Mouse (Mus musculus): ENCODE measurements around the gene Mttp. TPM values are rescaled to one million over a fixed set of nuclear protein-coding genes. Genes with fewer than 3 reads are reported as not detected.

Mttp gene
- polyA plus RNA-seq, 1 experiment, result 6.2 TPM

- no peak overlapping the region for H3K4me3 ChIP-seq (ENCODE audit: low read depth, low read length)
- TF ChIP-seq EP300 (IDR thresholded peaks at IDR 0.05; ENCODE audit: insufficient read depth, low read depth, low read length) (no peak), POLR2A (IDR thresholded peaks at IDR 0.05; ENCODE audit: insufficient read depth, low read length) (no peak), CTCF (IDR thresholded peaks at IDR 0.05; ENCODE audit: low read depth, low read length) (no peak)
- H3K27me3 ChIP-seq (ENCODE audit: control insufficient read depth, insufficient read depth, low read length, poor library complexity, severe bottlenecking), result no peaks in the 10 kb centered on the region
- no peaks in the 10 kb centered on the region for H3K36me3 ChIP-seq (ENCODE audit: control insufficient read depth, insufficient read depth, low read length, poor library complexity, severe bottlenecking)
- no peaks in the 10 kb centered on the region for H3K4me1 ChIP-seq (ENCODE audit: control insufficient read depth, insufficient read depth, low read length)
- H3K9ac ChIP-seq (ENCODE audit: low read depth, poor library complexity, severe bottlenecking), result no peak overlapping the region
- no peaks in the 10 kb centered on the region for H3K9me3 ChIP-seq (replicated peaks; ENCODE audit: control insufficient read depth, insufficient read depth, low read length, poor library complexity, severe bottlenecking)
- no peak overlapping the region for H3K27ac ChIP-seq (ENCODE audit: insufficient read depth, low read length)
Observed at GRCm38 (mm10) chr3:138061205-138061911, 83.4 kb downstream of the Mttp start.

- Histone ChIP-seq H3K9me3 (replicated peaks; ENCODE audit: control insufficient read depth, insufficient read depth, low read length, poor library complexity, severe bottlenecking) (no peaks in the 10 kb centered on the region), H3K9ac (ENCODE audit: low read depth, poor library complexity, severe bottlenecking) (no peak overlapping the region), H3K4me3 (ENCODE audit: low read depth, low read length) (no peak overlapping the region), H3K27me3 (ENCODE audit: control insufficient read depth, insufficient read depth, low read length, poor library complexity, severe bottlenecking) (no peaks in the 10 kb centered on the region), H3K36me3 (ENCODE audit: control insufficient read depth, insufficient read depth, low read length, poor library complexity, severe bottlenecking) (no peaks in the 10 kb centered on the region), H3K4me1 (ENCODE audit: control insufficient read depth, insufficient read depth, low read length) (no peaks in the 10 kb centered on the region), H3K27ac (ENCODE audit: insufficient read depth, low read length) (no peak overlapping the region)
- TF ChIP-seq CTCF (IDR thresholded peaks at IDR 0.05; ENCODE audit: low read depth, low read length) (no peak), EP300 (IDR thresholded peaks at IDR 0.05; ENCODE audit: insufficient read depth, low read depth, low read length) (no peak), POLR2A (IDR thresholded peaks at IDR 0.05; ENCODE audit: insufficient read depth, low read length) (no peak)
Observed at GRCm38 (mm10) chr3:138060429-138060828, 84.3 kb downstream of the Mttp start.

- Histone ChIP-seq H3K9me3 (replicated peaks; ENCODE audit: control insufficient read depth, insufficient read depth, low read length, poor library complexity, severe bottlenecking) (no peaks in the 10 kb centered on the region), H3K27ac (ENCODE audit: insufficient read depth, low read length) (no peak overlapping the region), H3K4me1 (ENCODE audit: control insufficient read depth, insufficient read depth, low read length) (no peaks in the 10 kb centered on the region), H3K36me3 (ENCODE audit: control insufficient read depth, insufficient read depth, low read length, poor library complexity, severe bottlenecking) (no peaks in the 10 kb centered on the region), H3K9ac (ENCODE audit: low read depth, poor library complexity, severe bottlenecking) (no peak overlapping the region), H3K27me3 (ENCODE audit: control insufficient read depth, insufficient read depth, low read length, poor library complexity, severe bottlenecking) (no peaks in the 10 kb centered on the region), H3K4me3 (ENCODE audit: low read depth, low read length) (no peak overlapping the region)
- TF ChIP-seq EP300 (IDR thresholded peaks at IDR 0.05; ENCODE audit: insufficient read depth, low read depth, low read length), result no peak
- no peak for TF ChIP-seq POLR2A (IDR thresholded peaks at IDR 0.05; ENCODE audit: insufficient read depth, low read length)
- no peak for TF ChIP-seq CTCF (IDR thresholded peaks at IDR 0.05; ENCODE audit: low read depth, low read length)
Observed at GRCm38 (mm10) chr3:138058226-138058625, 86.5 kb downstream of the Mttp start.

- Histone ChIP-seq H3K9ac (ENCODE audit: low read depth, poor library complexity, severe bottlenecking) (no peak overlapping the region), H3K27me3 (ENCODE audit: control insufficient read depth, insufficient read depth, low read length, poor library complexity, severe bottlenecking) (no peaks in the 10 kb centered on the region)
Observed at GRCm38 (mm10) chr3:138056976-138057375, 87.8 kb downstream of the Mttp start.

GRCm38 (mm10) chr3:138053969-138054368 lies 90.8 kb downstream of the Mttp start:
- no peaks in the 10 kb centered on the region for H3K36me3 ChIP-seq (ENCODE audit: control insufficient read depth, insufficient read depth, low read length, poor library complexity, severe bottlenecking)
- H3K4me3 ChIP-seq (ENCODE audit: low read depth, low read length), result no peak overlapping the region
- no peaks in the 10 kb centered on the region for H3K4me1 ChIP-seq (ENCODE audit: control insufficient read depth, insufficient read depth, low read length)
- H3K27me3 ChIP-seq (ENCODE audit: control insufficient read depth, insufficient read depth, low read length, poor library complexity, severe bottlenecking), result no peaks in the 10 kb centered on the region
- H3K9me3 ChIP-seq (replicated peaks; ENCODE audit: control insufficient read depth, insufficient read depth, low read length, poor library complexity, severe bottlenecking), result no peaks in the 10 kb centered on the region
- H3K9ac ChIP-seq (ENCODE audit: low read depth, poor library complexity, severe bottlenecking), result no peak overlapping the region
- H3K27ac ChIP-seq (ENCODE audit: insufficient read depth, low read length), result no peak overlapping the region
- TF ChIP-seq CTCF (IDR thresholded peaks at IDR 0.05; ENCODE audit: low read depth, low read length) (no peak), EP300 (IDR thresholded peaks at IDR 0.05; ENCODE audit: insufficient read depth, low read depth, low read length) (no peak), POLR2A (IDR thresholded peaks at IDR 0.05; ENCODE audit: insufficient read depth, low read length) (no peak)

More at GRCm38 (mm10) chr3:138056976-138057375, 87.8 kb downstream of the Mttp start:
- Histone ChIP-seq H3K36me3 (ENCODE audit: control insufficient read depth, insufficient read depth, low read length, poor library complexity, severe bottlenecking) (no peaks in the 10 kb centered on the region), H3K4me1 (ENCODE audit: control insufficient read depth, insufficient read depth, low read length) (no peaks in the 10 kb centered on the region), H3K27ac (ENCODE audit: insufficient read depth, low read length) (no peak overlapping the region), H3K4me3 (ENCODE audit: low read depth, low read length) (no peak overlapping the region), H3K9me3 (replicated peaks; ENCODE audit: control insufficient read depth, insufficient read depth, low read length, poor library complexity, severe bottlenecking) (no peaks in the 10 kb centered on the region)
- TF ChIP-seq CTCF (IDR thresholded peaks at IDR 0.05; ENCODE audit: low read depth, low read length) (no peak), EP300 (IDR thresholded peaks at IDR 0.05; ENCODE audit: insufficient read depth, low read depth, low read length) (no peak), POLR2A (IDR thresholded peaks at IDR 0.05; ENCODE audit: insufficient read depth, low read length) (no peak)

- Histone ChIP-seq H3K27me3 (ENCODE audit: control insufficient read depth, insufficient read depth, low read length, poor library complexity, severe bottlenecking) (no peaks in the 10 kb centered on the region), H3K9me3 (replicated peaks; ENCODE audit: control insufficient read depth, insufficient read depth, low read length, poor library complexity, severe bottlenecking) (no peaks in the 10 kb centered on the region), H3K36me3 (ENCODE audit: control insufficient read depth, insufficient read depth, low read length, poor library complexity, severe bottlenecking) (no peaks in the 10 kb centered on the region), H3K4me3 (ENCODE audit: low read depth, low read length) (no peak overlapping the region), H3K9ac (ENCODE audit: low read depth, poor library complexity, severe bottlenecking) (no peak overlapping the region), H3K4me1 (ENCODE audit: control insufficient read depth, insufficient read depth, low read length) (no peaks in the 10 kb centered on the region), H3K27ac (ENCODE audit: insufficient read depth, low read length) (no peak overlapping the region)
- no peak for TF ChIP-seq POLR2A (IDR thresholded peaks at IDR 0.05; ENCODE audit: insufficient read depth, low read length)
Observed at GRCm38 (mm10) chr3:138051431-138051830, 93.3 kb downstream of the Mttp start.
